Mouse (Mus musculus): ENCODE data around the gene H2-M10.6. TPM values are rescaled to one million over a fixed set of nuclear protein-coding genes. Genes with fewer than 3 reads are reported as not detected.

H2-M10.6 gene
- polyA plus RNA-seq, 1 experiment from 2014 or later = not detected

DNA sequence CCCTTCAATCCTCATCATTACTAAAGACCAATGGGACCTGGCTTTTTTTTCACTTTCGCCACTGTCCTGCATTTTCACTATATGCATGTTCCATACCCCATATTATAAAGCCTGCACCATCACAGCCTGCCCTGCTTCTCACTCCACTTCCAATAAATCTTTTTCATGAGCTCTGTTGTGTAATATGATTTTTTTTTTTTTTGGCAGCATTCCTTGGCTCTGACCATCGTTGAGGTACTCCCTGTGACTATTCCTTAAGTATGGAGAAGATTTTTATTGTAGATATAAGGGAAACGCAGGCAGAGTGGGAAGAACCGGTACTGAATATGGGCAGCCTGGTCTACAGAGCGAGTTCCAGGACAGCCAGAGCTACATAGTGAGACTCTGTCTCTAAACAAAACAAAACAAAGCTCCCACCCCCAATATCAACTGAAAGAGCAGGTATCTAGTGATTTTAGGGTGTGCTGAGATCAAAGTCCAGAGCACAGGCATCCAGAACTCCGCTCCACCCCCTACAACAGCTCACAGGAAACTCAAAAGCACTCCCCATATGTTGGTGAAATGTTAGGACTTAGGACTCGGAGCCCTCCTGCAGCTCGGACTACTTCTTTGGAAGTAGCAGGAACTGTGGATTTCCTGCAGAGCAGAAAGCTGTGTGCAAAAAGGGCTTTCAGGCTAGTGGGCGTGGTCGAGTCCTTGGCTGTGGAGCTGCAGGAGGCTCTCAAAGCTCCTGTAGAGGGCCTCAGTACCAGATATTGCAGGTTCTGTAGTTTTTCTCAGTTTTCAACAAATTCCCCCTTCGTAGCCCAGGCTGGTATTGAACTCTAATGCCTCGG is 23.8 kb downstream of the H2-M10.6 start:
- peak overlapping the region; percentile 95 for H3K27ac ChIP-seq (replicated peaks; ENCODE audit: low read depth, low read length)
- peak overlapping the region; percentile 70 for H3K4me2 ChIP-seq (ENCODE audit: low read depth, low read length)
- H3K27me3 ChIP-seq (replicated peaks; ENCODE audit: control insufficient read depth, insufficient read depth, low read length) = no peaks in the 10 kb centered on the region
- peak overlapping the region; percentile 92; the same call in 1 of the 2 replicates for H3K9ac ChIP-seq (ENCODE audit: low read depth, low read length)
- peak; percentile 87 for DNase-seq (ENCODE audit: low spot score)
- peak overlapping the region; percentile 71 for H3K4me3 ChIP-seq (ENCODE audit: low read depth, low read length)
- no peak for ATAC-seq (ENCODE audit: low read depth)
- H3K4me1 ChIP-seq (ENCODE audit: control insufficient read depth, insufficient read depth, low read length) = 0 out of 2 replicates have a peak, but pooled peaks cover 3% of the 10 kb centered on the region
- no peaks in the 10 kb centered on the region for H3K36me3 ChIP-seq (ENCODE audit: control insufficient read depth, insufficient read depth, low read length)
- WGBS = 34% methylated on average over 12 of the region's 12 CpGs
- H3K9me3 ChIP-seq (ENCODE audit: control insufficient read depth, low read length) = no peaks in the 10 kb centered on the region

DNA sequence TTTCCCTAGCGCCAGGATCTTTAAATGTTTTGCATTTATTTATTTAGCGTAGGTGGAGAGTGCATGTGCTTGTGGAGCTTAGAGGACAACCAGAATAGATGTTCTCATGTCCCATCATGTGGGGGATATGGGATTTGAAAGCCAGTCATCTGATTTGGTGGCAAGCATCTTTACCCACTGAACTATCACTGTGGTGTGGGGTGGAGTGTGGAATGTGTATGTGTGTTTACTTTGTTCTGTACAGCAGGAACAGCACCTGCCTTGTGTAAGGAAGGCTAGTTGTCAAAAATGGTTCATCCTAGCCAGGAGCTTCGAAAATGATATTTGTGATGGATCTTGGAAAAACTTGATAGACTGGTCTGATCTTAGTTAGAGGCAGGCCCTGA is 24.4 kb downstream of the H2-M10.6 start:
- Histone ChIP-seq H3K36me3 (ENCODE audit: control insufficient read depth, insufficient read depth, low read length) (no peaks in the 10 kb centered on the region), H3K27me3 (replicated peaks; ENCODE audit: control insufficient read depth, insufficient read depth, low read length) (no peaks in the 10 kb centered on the region), H3K9me3 (ENCODE audit: control insufficient read depth, low read length) (no peaks in the 10 kb centered on the region), H3K4me1 (ENCODE audit: control insufficient read depth, insufficient read depth, low read length) (0 out of 2 replicates have a peak, but pooled peaks cover 3% of the 10 kb centered on the region), H3K4me3 (ENCODE audit: low read depth, low read length) (peak overlapping the region; percentile 71), H3K9ac (ENCODE audit: low read depth, low read length) (peak overlapping the region; percentile 92), H3K4me2 (ENCODE audit: low read depth, low read length) (peak overlapping the region; percentile 70), H3K27ac (replicated peaks; ENCODE audit: low read depth, low read length) (peak overlapping the region; percentile 95)
- DNase-seq (ENCODE audit: low spot score) (peak; percentile 3), ATAC-seq (ENCODE audit: low read depth) (no peak; the same call in 1 of the 2 replicates)
- 13% methylated on average over 3 of the region's 3 CpGs for WGBS

GRCm38 (mm10) chr17:36836874-36837647 is 25.1 kb downstream of the H2-M10.6 start, which contains the start of gene Trim26:
Trim26 (plus strand) TSS chr17:36837134.
- Histone ChIP-seq H3K4me3 (ENCODE audit: low read depth, low read length) (peak within 1 kb of the TSS; percentile 71), H3K9me3 (ENCODE audit: control insufficient read depth, low read length) (no peaks in the 10 kb centered on the region), H3K4me1 (ENCODE audit: control insufficient read depth, insufficient read depth, low read length) (0 out of 2 replicates have a peak, but pooled peaks cover 3% of the 10 kb centered on the region), H3K4me2 (ENCODE audit: low read depth, low read length) (peak within 1 kb of the TSS; percentile 70), H3K9ac (ENCODE audit: low read depth, low read length) (peak within 1 kb of the TSS; percentile 92), H3K27ac (replicated peaks; ENCODE audit: low read depth, low read length) (peak within 1 kb of the TSS; percentile 95), H3K36me3 (ENCODE audit: control insufficient read depth, insufficient read depth, low read length) (no peaks in the 10 kb centered on the region), H3K27me3 (replicated peaks; ENCODE audit: control insufficient read depth, insufficient read depth, low read length) (no peaks in the 10 kb centered on the region)
- DNase-seq (ENCODE audit: low spot score) (peak; percentile 98), ATAC-seq (ENCODE audit: low read depth) (peak; percentile 99)
- 1% methylated on average over 17 of the region's 58 CpGs for WGBS

DNA sequence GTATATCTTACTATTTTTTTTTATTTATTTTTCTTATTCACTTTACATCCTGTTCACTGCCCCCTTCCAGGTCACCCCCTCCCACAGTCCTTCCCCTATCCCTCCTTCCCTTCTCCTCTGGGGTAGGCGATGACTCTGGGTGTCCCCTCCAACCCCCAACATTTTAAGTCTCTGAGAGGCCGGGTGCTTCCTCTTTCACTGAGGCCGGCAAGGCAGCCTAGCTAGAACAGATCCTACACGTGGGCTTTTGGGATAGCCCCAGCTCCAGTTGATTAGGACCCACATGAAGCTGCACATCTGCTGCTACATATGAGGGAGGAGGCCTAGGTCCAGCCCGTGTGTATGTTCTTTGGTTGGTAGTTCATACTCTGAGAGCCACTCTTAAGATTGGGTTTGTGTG is 27.0 kb downstream of the H2-M10.6 start:
- 0 out of 2 replicates have a peak, but pooled peaks cover 3% of the 10 kb centered on the region for H3K4me1 ChIP-seq (ENCODE audit: control insufficient read depth, insufficient read depth, low read length)
- 74% methylated on average over 5 of the region's 5 CpGs for WGBS
- ATAC-seq (ENCODE audit: low read depth) = no peak
- H3K9me3 ChIP-seq (ENCODE audit: control insufficient read depth, low read length) = no peaks in the 10 kb centered on the region
- no peaks in the 10 kb centered on the region for H3K27me3 ChIP-seq (replicated peaks; ENCODE audit: control insufficient read depth, insufficient read depth, low read length)
- H3K27ac ChIP-seq (replicated peaks; ENCODE audit: low read depth, low read length) = no peak overlapping the region
- H3K36me3 ChIP-seq (ENCODE audit: control insufficient read depth, insufficient read depth, low read length) = no peaks in the 10 kb centered on the region
- H3K4me3 ChIP-seq (ENCODE audit: low read depth, low read length) = no peak overlapping the region
- no peak for DNase-seq (ENCODE audit: low spot score)
- H3K4me2 ChIP-seq (ENCODE audit: low read depth, low read length) = no peak overlapping the region
- H3K9ac ChIP-seq (ENCODE audit: low read depth, low read length) = no peak overlapping the region

DNA sequence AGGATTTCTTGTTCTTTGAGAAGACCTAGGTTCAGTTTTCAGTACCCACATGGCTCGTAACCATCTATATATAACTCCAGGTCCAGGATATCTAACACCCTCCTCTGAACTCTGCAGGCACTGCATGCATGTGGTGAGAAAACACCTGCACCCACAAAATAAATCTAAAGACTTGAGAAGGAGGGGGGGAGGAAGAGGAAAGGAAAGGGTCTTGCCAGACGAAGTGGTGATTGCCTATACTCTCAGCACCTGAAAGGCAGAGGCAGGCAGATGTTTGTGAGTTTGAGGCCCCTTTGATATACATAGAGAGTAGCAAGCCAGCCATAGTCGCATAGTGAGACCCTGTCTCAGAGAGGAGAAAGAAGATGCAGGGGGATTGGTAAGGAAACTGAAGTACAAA is 28.0 kb downstream of the H2-M10.6 start:
- H3K27ac ChIP-seq (replicated peaks; ENCODE audit: low read depth, low read length) = no peak overlapping the region
- no peak overlapping the region for H3K4me3 ChIP-seq (ENCODE audit: low read depth, low read length)
- H3K9ac ChIP-seq (ENCODE audit: low read depth, low read length) = no peak overlapping the region
- DNase-seq (ENCODE audit: low spot score) (no peak), ATAC-seq (ENCODE audit: low read depth) (no peak)
- no peaks in the 10 kb centered on the region for H3K36me3 ChIP-seq (ENCODE audit: control insufficient read depth, insufficient read depth, low read length)
- no peaks in the 10 kb centered on the region for H3K9me3 ChIP-seq (ENCODE audit: control insufficient read depth, low read length)
- H3K27me3 ChIP-seq (replicated peaks; ENCODE audit: control insufficient read depth, insufficient read depth, low read length) = no peaks in the 10 kb centered on the region
- H3K4me2 ChIP-seq (ENCODE audit: low read depth, low read length) = no peak overlapping the region
- 0 out of 2 replicates have a peak, but pooled peaks cover 3% of the 10 kb centered on the region for H3K4me1 ChIP-seq (ENCODE audit: control insufficient read depth, insufficient read depth, low read length)
- WGBS = 84% methylated on average over 3 of the region's 3 CpGs

DNA sequence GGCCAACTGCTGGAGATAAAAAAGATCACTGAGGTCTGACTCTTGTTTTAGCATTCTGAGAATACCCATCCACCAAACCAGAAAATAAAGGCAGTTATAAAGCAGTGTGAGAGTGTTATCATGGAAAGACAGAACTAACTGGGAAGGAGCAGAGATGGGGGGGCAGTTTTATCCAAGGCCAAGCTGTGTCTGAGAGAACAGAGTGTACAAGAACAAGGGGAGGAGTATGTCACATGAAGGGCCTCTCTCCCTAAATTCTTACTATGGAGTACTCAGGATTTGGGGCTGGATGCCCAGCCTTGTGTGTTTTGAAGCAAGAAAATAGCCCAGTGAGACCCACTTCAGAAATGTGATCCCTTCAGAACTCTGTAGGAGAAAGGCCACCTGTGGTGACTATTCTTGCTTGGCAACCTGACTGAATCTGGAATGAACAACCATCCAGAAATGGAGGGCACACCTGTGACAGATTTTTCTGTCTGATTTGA is 29.0 kb downstream of the H2-M10.6 start:
- Histone ChIP-seq H3K27me3 (replicated peaks; ENCODE audit: control insufficient read depth, insufficient read depth, low read length) (no peaks in the 10 kb centered on the region), H3K4me2 (ENCODE audit: low read depth, low read length) (no peak overlapping the region), H3K36me3 (ENCODE audit: control insufficient read depth, insufficient read depth, low read length) (no peaks in the 10 kb centered on the region), H3K4me3 (ENCODE audit: low read depth, low read length) (no peak overlapping the region), H3K27ac (replicated peaks; ENCODE audit: low read depth, low read length) (no peak overlapping the region), H3K9me3 (ENCODE audit: control insufficient read depth, low read length) (no peaks in the 10 kb centered on the region), H3K9ac (ENCODE audit: low read depth, low read length) (no peak overlapping the region), H3K4me1 (ENCODE audit: control insufficient read depth, insufficient read depth, low read length) (0 out of 2 replicates have a peak, but pooled peaks cover 3% of the 10 kb centered on the region)
- DNase-seq (ENCODE audit: low spot score) (no peak), ATAC-seq (ENCODE audit: low read depth) (no peak)

DNA sequence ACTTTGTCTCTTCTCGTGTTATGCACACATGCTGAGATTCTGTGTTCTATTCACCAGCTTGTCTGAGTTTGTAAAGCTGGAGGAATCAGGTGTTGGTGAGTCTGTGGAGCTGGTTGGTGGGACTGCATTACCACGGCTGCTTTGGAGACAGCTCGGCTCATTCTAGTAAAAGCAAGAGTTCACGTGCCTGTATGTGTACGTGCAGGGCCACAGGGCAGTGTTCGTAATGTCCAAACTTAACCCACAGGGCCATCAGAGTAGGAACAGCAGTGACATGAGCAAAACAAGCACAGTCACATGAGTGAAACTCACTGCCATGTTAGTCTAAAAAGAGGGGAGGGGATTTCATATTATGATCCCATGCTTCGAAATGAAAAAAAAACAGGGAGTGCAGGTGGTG is 31.7 kb downstream of the H2-M10.6 start:
- Histone ChIP-seq H3K36me3 (ENCODE audit: control insufficient read depth, insufficient read depth, low read length) (no peaks in the 10 kb centered on the region), H3K9me3 (ENCODE audit: control insufficient read depth, low read length) (no peaks in the 10 kb centered on the region), H3K4me1 (ENCODE audit: control insufficient read depth, insufficient read depth, low read length) (no peaks in the 10 kb centered on the region), H3K4me3 (ENCODE audit: low read depth, low read length) (no peak overlapping the region), H3K9ac (ENCODE audit: low read depth, low read length) (no peak overlapping the region), H3K27ac (replicated peaks; ENCODE audit: low read depth, low read length) (no peak overlapping the region), H3K27me3 (replicated peaks; ENCODE audit: control insufficient read depth, insufficient read depth, low read length) (no peaks in the 10 kb centered on the region), H3K4me2 (ENCODE audit: low read depth, low read length) (no peak overlapping the region)
- no peak for DNase-seq (ENCODE audit: low spot score)
- no peak for ATAC-seq (ENCODE audit: low read depth)
- 85% methylated on average over 7 of the region's 7 CpGs for WGBS

- no peak overlapping the region for H3K27ac ChIP-seq (replicated peaks; ENCODE audit: low read depth, low read length)
- no peaks in the 10 kb centered on the region for H3K36me3 ChIP-seq (ENCODE audit: control insufficient read depth, insufficient read depth, low read length)
- H3K27me3 ChIP-seq (replicated peaks; ENCODE audit: control insufficient read depth, insufficient read depth, low read length) = no peaks in the 10 kb centered on the region
- H3K4me2 ChIP-seq (ENCODE audit: low read depth, low read length) = no peak overlapping the region
- no peak overlapping the region for H3K4me3 ChIP-seq (ENCODE audit: low read depth, low read length)
- H3K9ac ChIP-seq (ENCODE audit: low read depth, low read length) = no peak overlapping the region
- DNase-seq (ENCODE audit: low spot score) (peak; percentile 4), ATAC-seq (ENCODE audit: low read depth) (no peak)
- no peaks in the 10 kb centered on the region for H3K9me3 ChIP-seq (ENCODE audit: control insufficient read depth, low read length)
- H3K4me1 ChIP-seq (ENCODE audit: control insufficient read depth, insufficient read depth, low read length) = no peaks in the 10 kb centered on the region
Observed at GRCm38 (mm10) chr17:36844286-36844719, 32.3 kb downstream of the H2-M10.6 start.
